Comparison of ENCODE assay signal across 10 mouse cellular contexts in genomic region chr8:106298261-106298660, GRCm38 (mm10). TPM values are rescaled to one million over a fixed set of nuclear protein-coding genes. Genes with fewer than 3 reads are reported as not detected.
DNase-seq lines count a peak whose midpoint lies in the region; ATAC-seq and TF ChIP-seq lines count a peak whose summit lies in the region.
"Had no signal": no experiment of that assay in that cellular context is flagged by ENCODE, and none has a peak within 500 bp of the region (broad histone marks: within the 10 kb centered on the region; RNA-seq: fewer than 3 reads in every experiment).

No protein-coding gene starts in this region.

- 63% methylated on average over 5 of the region's 5 CpGs for WGBS in kidney, adult 2 months
- 39% methylated on average over 5 of the region's 5 CpGs for whole genome bisulfite sequencing in lung, postnatal 0 days

- H3K4me2 ChIP-seq in lung, postnatal 0 days (replicated peaks; ENCODE audit: low read depth, low read length): no peak overlapping the region

- H3K9ac ChIP-seq in lung, postnatal 0 days (replicated peaks; ENCODE audit: low read depth): no peak overlapping the region

- no peak for TF ChIP-seq CTCF in kidney, adult 2 months (conservative IDR thresholded peaks at IDR 0.05; ENCODE audit: insufficient read depth, insufficient read length, low read depth, low read length)
- no peak for TF ChIP-seq CTCF in lung, postnatal 0 days (IDR thresholded peaks at IDR 0.05)

- no peaks in the 10 kb centered on the region for H3K27me3 ChIP-seq in kidney, adult 2 months (replicated peaks; ENCODE audit: control insufficient read depth, insufficient read depth, low read length)
- H3K27me3 ChIP-seq in lung, postnatal 0 days (replicated peaks; ENCODE audit: insufficient read depth, low read length): no peaks in the 10 kb centered on the region

- peak; percentile 20; the same call in 1 of the 2 replicates for ATAC-seq in frontal cortex, adult (ENCODE audit: low TSS enrichment)
- ATAC-seq in lung, postnatal 0 days: 0 out of 2 replicates have a peak, but pooled peaks have one; percentile 40
- ATAC-seq in inflammation-experienced regulatory T-cells, adult 6 months: no peak
- ATAC-seq: forebrain, embryonic 16.5 days had no signal

- no peak overlapping the region for H3K27ac ChIP-seq in kidney, adult 2 months (ENCODE audit: insufficient read depth, low read depth, low read length)
- H3K27ac ChIP-seq in lung, postnatal 0 days (ENCODE audit: low read length): no peak overlapping the region
- H3K27ac ChIP-seq: macrophage had no signal

- H3K4me1 ChIP-seq in kidney, adult 2 months (ENCODE audit: control insufficient read depth, insufficient read depth, low read length): no peaks in the 10 kb centered on the region
- H3K4me1 ChIP-seq in lung, postnatal 0 days (ENCODE audit: insufficient read depth, low read depth, low read length): no peaks in the 10 kb centered on the region

- no peak for TF ChIP-seq POLR2A in kidney, adult 2 months (IDR thresholded peaks at IDR 0.05; ENCODE audit: low read depth, low read length)

- no peaks in the 10 kb centered on the region for H3K36me3 ChIP-seq in kidney, adult 2 months (ENCODE audit: control insufficient read depth, insufficient read depth, low read length)
- H3K36me3 ChIP-seq in lung, postnatal 0 days (ENCODE audit: insufficient read depth, low read length): no peaks in the 10 kb centered on the region

- no peak for DNase-seq in frontal cortex, adult 2 months (ENCODE audit: extremely low spot score in 1 of 2, low spot score in 1 of 2)
- peak; percentile 68 to 72 for DNase-seq in heart, adult 9 months (ENCODE audit: low spot score in 2 of 2)
- DNase-seq in kidney, adult 2 months: peak; percentile 73
- peak; percentile 14 for DNase-seq in lung, postnatal 0 days (ENCODE audit: low spot score)
- no peak for DNase-seq in MN1 (ENCODE audit: low spot score)
- no peak for DNase-seq in right cerebral cortex, postnatal 4 days

- TF ChIP-seq EP300 in lung, postnatal 0 days (IDR thresholded peaks at IDR 0.05): no peak

- H3K4me3 ChIP-seq in kidney, adult 2 months (ENCODE audit: insufficient read depth, low read depth, low read length): no peak overlapping the region
- H3K4me3 ChIP-seq in lung, postnatal 0 days (ENCODE audit: low read depth, low read length): no peak overlapping the region

- no peaks in the 10 kb centered on the region for H3K9me3 ChIP-seq in lung, postnatal 0 days (ENCODE audit: low read length)

RNA-seq across cellular contexts. Expression of gene Smpd3, which starts 39.5 kb away (rescaled TPM):
- 20.7 and 20.9 TPM in 2 replicates for polyA plus RNA-seq in frontal cortex, adult 2 months (2012; rRNA removed)
- 0.84 and 1.1 TPM in 2 replicates for polyA plus RNA-seq in kidney, adult 2 months (2012; rRNA removed)
- polyA plus RNA-seq in lung, postnatal 0 days (2015; fragmentation: Nextera tagmentation; extraction: Ambion mirVana): 1.5 and 1.7 TPM in 2 replicates
- not detected for polyA plus RNA-seq in inflammation-experienced regulatory T-cells, adult 6 months (2017; shearing (Covaris generic))

Comparison
In these comparisons a context has a peak if more than half of its experiments do, and no peak if none do; other contexts are left out.
1. DNase-seq: peak in heart, adult 9 months (2 of 2), kidney, adult 2 months (single experiment) and lung, postnatal 0 days (single experiment); none in frontal cortex, adult 2 months (0 of 2), MN1 (single experiment) and right cerebral cortex, postnatal 4 days (single experiment).